Mouse (Mus musculus) embryonic facial prominence, embryonic 13.5 days (tissue): ENCODE measurements around the gene Rph3a. TPM values are rescaled to one million over a fixed set of nuclear protein-coding genes. Genes with fewer than 3 reads are reported as not detected.

Experiments
- ATAC-seq: fragments of 200-750 bp; cut with Nextera tagmentation; 2 replicates; pipeline ENCODE4 v1.8.0; 2017; ENCODE audit warnings: low read depth; ENCODE audit not compliant: insufficient number of reproducible peaks, insufficient read depth, low FRiP score, low TSS enrichment
- H3K27ac ChIP-seq: fragments of 300-500 bp; sonication (generic); 2 replicates; pipeline ENCODE4 v1.5.1; 2015; ENCODE audit warnings: moderate library complexity, mild to moderate bottlenecking, inconsistent platforms
- H3K27me3 ChIP-seq: fragments of 300-500 bp; sonication (generic); 2 replicates; pipeline ENCODE4 v1.6.1; 2015; ENCODE audit warnings: mild to moderate bottlenecking, inconsistent platforms
- H3K36me3 ChIP-seq: fragments of 300-500 bp; sonication (generic); 2 replicates; pipeline ENCODE4 v1.6.1; 2015; ENCODE audit warnings: mild to moderate bottlenecking, inconsistent platforms
- H3K4me1 ChIP-seq: fragments of 300-500 bp; sonication (generic); 2 replicates; pipeline ENCODE4 v1.6.1; 2015; ENCODE audit warnings: inconsistent platforms
- H3K4me2 ChIP-seq: fragments of 300-500 bp; sonication (generic); 2 replicates; pipeline ENCODE4 v1.6.1; 2015; ENCODE audit warnings: moderate library complexity, mild to moderate bottlenecking, inconsistent platforms
- H3K4me3 ChIP-seq: fragments of 300-500 bp; sonication (generic); 2 replicates; pipeline ENCODE4 v1.5.1; 2015; ENCODE audit warnings: mild to moderate bottlenecking, inconsistent platforms
- H3K9ac ChIP-seq: fragments of 300-500 bp; sonication (generic); 2 replicates; pipeline ENCODE4 v1.6.1; 2015; ENCODE audit warnings: mild to moderate bottlenecking, inconsistent platforms
- H3K9me3 ChIP-seq: fragments of 300-500 bp; sonication (generic); 2 replicates; pipeline ENCODE4 v1.6.1; 2016; ENCODE audit warnings: inconsistent platforms
- WGBS: fragments of 180-500 bp; shearing (Covaris S2); methylation state at CpG from one replicate; pipeline ENCODE4 v1.1.7; 2015; ENCODE audit warnings: mixed read lengths; 5-methylcytosine and 5-hydroxymethylcytosine counted together
- polyA plus RNA-seq: library from polyadenylated mRNA; unstranded; fragments of >200 nt; fragmentation: Nextera tagmentation; extraction: Ambion mirVana; gene quantifications from 2 replicates; pipeline ENCODE4 v1.2.1, GENCODE M21; 2015

Gene Rph3a
- polyA plus RNA-seq, 1 experiment from 2014 or later, result 0.15 TPM

- no peaks in the 10 kb centered on the region for H3K36me3 ChIP-seq
- H3K27ac ChIP-seq, result no peak overlapping the region
- 13% methylated on average over 15 of the region's 15 CpGs for WGBS
- peaks cover 38% of the 10 kb centered on the region for H3K27me3 ChIP-seq
- no peak for ATAC-seq
- no peaks in the 10 kb centered on the region for H3K9me3 ChIP-seq
- no peak overlapping the region; the same call in 1 of the 2 replicates for H3K4me2 ChIP-seq
- H3K4me1 ChIP-seq, result peaks cover 6% of the 10 kb centered on the region; the same call in 1 of the 2 replicates
- no peak overlapping the region for H3K4me3 ChIP-seq
- H3K9ac ChIP-seq, result no peak overlapping the region
Observed at GRCm38 (mm10) chr5:121008411-121009239, 1.3 kb downstream of the Rph3a start.

DNA sequence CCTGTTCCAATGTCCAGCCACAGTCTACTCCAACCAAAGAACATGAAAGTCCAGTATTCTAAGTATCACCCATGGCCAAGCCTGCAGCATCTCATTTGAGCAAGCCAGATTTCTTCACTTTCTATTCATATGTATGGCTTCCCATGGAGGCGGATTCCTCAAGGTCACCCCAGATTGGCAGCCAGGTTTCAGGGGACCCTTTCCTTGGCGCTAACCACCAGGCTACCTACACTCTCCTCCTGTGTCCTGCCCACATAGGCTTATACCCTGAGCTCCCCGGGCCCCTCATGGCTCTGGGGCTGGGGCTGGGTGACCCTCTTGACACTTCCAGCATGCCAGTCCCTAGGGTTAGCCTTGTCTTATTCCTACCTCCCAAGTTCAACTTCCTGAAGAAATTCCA, 2.3 kb downstream of the Rph3a start:
- Histone ChIP-seq H3K27ac (no peak overlapping the region), H3K4me1 (peaks cover 6% of the 10 kb centered on the region; the same call in 1 of the 2 replicates), H3K4me3 (no peak overlapping the region), H3K4me2 (no peak overlapping the region), H3K9me3 (no peaks in the 10 kb centered on the region), H3K36me3 (no peaks in the 10 kb centered on the region), H3K27me3 (peaks cover 47% of the 10 kb centered on the region), H3K9ac (no peak overlapping the region)
- ATAC-seq, result no peak
- 73% methylated on average over 3 of the region's 3 CpGs for WGBS

DNA sequence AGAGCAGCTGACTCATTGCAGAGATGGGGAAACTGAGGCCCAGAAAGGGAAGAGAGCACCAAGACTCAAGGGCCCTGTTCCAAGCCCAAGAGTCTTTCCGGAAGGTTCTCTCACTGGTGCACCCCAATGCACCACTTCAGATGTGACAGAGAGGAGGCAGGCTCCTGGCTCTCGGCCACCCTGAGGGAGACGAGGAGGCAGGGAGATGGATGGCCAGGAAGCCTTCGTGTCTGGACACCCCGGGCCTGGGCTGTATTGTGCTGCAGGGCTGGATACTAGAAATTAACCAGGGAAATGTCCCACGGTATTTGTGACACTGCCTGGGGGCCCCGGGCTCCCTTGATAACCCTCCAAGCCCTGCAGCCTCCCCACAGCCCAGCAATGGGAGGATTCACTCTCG, 2.8 kb downstream of the Rph3a start:
- no peak overlapping the region for H3K4me2 ChIP-seq
- H3K27me3 ChIP-seq, result peaks cover 47% of the 10 kb centered on the region
- ATAC-seq, result no peak
- H3K4me1 ChIP-seq, result peaks cover 6% of the 10 kb centered on the region; the same call in 1 of the 2 replicates
- no peak overlapping the region for H3K4me3 ChIP-seq
- no peak overlapping the region for H3K27ac ChIP-seq
- no peaks in the 10 kb centered on the region for H3K9me3 ChIP-seq
- no peak overlapping the region for H3K9ac ChIP-seq
- H3K36me3 ChIP-seq, result no peaks in the 10 kb centered on the region
- WGBS, result 79% methylated on average over 8 of the region's 8 CpGs

DNA sequence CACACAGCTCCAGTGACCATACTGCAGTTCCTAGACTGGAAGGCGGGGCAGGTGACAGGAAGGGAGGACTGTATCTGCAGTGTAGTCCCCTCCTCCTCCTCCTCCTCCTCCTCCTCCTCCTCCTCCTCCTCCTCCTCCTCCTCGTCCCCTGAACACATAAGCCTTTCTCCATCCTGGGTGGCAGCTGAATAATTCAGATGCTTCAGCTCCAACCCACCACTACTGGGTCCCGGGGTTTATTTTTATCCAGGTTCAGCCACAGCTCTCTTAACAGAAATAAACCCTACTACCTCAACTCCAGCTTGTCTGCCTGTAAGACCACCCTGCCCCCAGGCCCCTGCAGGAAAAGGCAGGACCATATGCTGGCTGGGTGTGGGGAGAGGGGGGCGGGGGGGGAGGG, 3.7 kb downstream of the Rph3a start:
- Histone ChIP-seq H3K9me3 (no peaks in the 10 kb centered on the region), H3K9ac (no peak overlapping the region), H3K4me2 (no peak overlapping the region), H3K27me3 (peaks cover 47% of the 10 kb centered on the region), H3K4me3 (no peak overlapping the region), H3K4me1 (peaks cover 6% of the 10 kb centered on the region; the same call in 1 of the 2 replicates), H3K27ac (no peak overlapping the region), H3K36me3 (no peaks in the 10 kb centered on the region)
- 58% methylated on average over 3 of the region's 4 CpGs for WGBS
- ATAC-seq, result no peak

DNA sequence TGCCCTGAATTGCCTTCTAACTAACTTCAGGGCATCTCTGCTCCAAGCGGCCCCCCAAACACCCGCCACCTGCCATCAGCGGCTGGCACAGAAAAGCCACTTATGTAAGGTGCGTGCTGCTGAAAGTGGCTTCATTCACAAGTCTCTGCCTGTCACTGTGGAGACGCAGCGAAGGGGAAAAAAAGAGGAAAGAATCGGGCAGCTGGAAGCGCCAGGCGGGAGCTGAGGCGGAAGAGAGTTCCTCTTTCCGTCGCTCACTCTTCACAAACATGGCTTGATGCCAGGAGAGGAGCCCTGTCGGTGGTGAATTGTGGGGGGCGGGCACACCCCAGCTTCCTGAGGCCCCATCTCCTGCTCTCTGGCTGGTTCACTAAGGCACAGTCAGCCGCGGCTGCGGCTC, 6.1 kb downstream of the Rph3a start:
- Histone ChIP-seq H3K27me3 (peaks cover 31% of the 10 kb centered on the region), H3K9ac (no peak overlapping the region), H3K4me2 (no peak overlapping the region), H3K4me3 (no peak overlapping the region), H3K9me3 (no peaks in the 10 kb centered on the region), H3K36me3 (no peaks in the 10 kb centered on the region), H3K27ac (no peak overlapping the region), H3K4me1 (no peaks in the 10 kb centered on the region)
- ATAC-seq, result no peak
- WGBS, result 42% methylated on average over 17 of the region's 17 CpGs

DNA sequence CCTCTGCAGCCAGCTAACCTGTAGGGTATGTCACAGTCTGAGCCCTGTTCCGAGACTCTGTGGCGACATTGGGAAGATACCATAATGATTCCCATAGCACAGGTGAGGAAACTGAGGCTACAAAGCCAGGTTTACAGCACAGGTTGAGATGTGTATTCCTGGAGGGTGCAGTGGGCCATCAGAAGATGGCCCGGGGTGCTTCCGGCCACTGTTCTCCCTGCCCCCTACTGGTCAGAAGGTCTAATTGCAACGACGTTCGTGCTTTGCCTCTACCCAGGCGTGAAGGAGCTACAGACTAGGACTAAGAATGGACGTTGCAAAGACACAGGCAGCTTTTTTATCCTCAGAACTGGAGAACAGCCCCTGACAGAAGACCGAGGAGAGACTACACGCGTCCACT, 10.3 kb downstream of the Rph3a start:
- 39% methylated on average over 12 of the region's 12 CpGs for WGBS
- ATAC-seq, result no peak

GRCm38 (mm10) chr5:120988373-120988772, 21.5 kb downstream of the Rph3a start:
- Histone ChIP-seq H3K4me1 (no peaks in the 10 kb centered on the region), H3K27ac (no peak overlapping the region), H3K36me3 (no peaks in the 10 kb centered on the region), H3K4me2 (no peak overlapping the region), H3K9ac (no peak overlapping the region), H3K4me3 (no peak overlapping the region), H3K27me3 (no peaks in the 10 kb centered on the region), H3K9me3 (no peaks in the 10 kb centered on the region)
- no peak for ATAC-seq
- WGBS, result 86% methylated on average over 3 of the region's 3 CpGs

More for the DNA sequence above, 10.3 kb downstream of the Rph3a start:
- Histone ChIP-seq H3K27ac (no peak overlapping the region), H3K9ac (no peak overlapping the region), H3K4me2 (no peak overlapping the region), H3K27me3 (peaks cover 15% of the 10 kb centered on the region), H3K4me3 (no peak overlapping the region), H3K9me3 (no peaks in the 10 kb centered on the region), H3K4me1 (no peaks in the 10 kb centered on the region), H3K36me3 (no peaks in the 10 kb centered on the region)

DNA sequence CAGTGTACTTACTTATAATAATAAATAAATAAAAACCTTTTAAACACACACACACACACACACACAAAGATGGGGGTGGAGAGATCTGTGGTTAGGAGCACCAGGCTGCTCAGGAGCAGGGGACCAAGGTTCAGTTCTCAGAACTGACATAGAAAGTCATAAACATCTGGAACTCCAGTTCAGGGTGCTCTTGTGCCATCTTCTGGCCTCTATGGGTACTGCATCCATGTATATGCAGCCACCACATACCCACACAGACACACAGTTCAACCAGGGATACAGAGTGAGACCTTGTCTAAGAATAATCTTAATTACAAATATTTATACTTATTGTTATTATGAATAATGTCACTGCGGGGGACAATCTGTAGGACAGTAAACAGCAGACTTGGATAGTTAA, 26.9 kb downstream of the Rph3a start:
- Histone ChIP-seq H3K27ac (no peak overlapping the region), H3K4me2 (no peak overlapping the region), H3K36me3 (no peaks in the 10 kb centered on the region), H3K4me1 (no peaks in the 10 kb centered on the region), H3K9me3 (peaks cover 7% of the 10 kb centered on the region; the same call in 1 of the 2 replicates), H3K4me3 (no peak overlapping the region), H3K9ac (no peak overlapping the region), H3K27me3 (no peaks in the 10 kb centered on the region)
- ATAC-seq, result no peak
- 77% methylated on average over 1 of the region's 1 CpGs for WGBS

DNA sequence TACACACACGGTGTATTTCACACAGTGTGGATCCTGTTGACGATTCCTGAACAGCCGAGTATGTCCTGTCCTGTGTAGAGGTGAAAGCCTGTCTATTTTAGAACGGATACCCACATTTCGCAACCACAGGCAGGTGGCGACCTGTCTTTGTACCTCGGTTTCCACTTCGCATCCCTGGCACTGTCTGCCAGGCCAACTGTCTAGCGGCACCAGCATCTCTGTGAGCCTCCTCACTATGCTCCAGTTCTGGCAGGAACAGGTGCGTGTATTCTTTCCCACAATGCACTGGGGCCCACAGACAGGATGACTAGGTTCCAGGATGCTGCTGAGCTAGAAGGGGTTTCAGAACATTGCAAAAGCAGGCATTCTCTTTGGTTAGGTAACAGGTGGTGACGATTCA, 28.7 kb downstream of the Rph3a start:
- H3K27ac ChIP-seq, result no peak overlapping the region
- 92% methylated on average over 11 of the region's 11 CpGs for WGBS
- H3K36me3 ChIP-seq, result no peaks in the 10 kb centered on the region
- no peaks in the 10 kb centered on the region for H3K4me1 ChIP-seq
- H3K9ac ChIP-seq, result no peak overlapping the region
- no peak for ATAC-seq
- H3K27me3 ChIP-seq, result no peaks in the 10 kb centered on the region
- no peak overlapping the region for H3K4me2 ChIP-seq
- no peak overlapping the region for H3K4me3 ChIP-seq
- H3K9me3 ChIP-seq, result peaks cover 7% of the 10 kb centered on the region; the same call in 1 of the 2 replicates

GRCm38 (mm10) chr5:120980116-120980515, 29.8 kb downstream of the Rph3a start:
- WGBS, result 80% methylated on average over 2 of the region's 2 CpGs
- H3K36me3 ChIP-seq, result no peaks in the 10 kb centered on the region
- H3K4me2 ChIP-seq, result no peak overlapping the region
- H3K9me3 ChIP-seq, result peaks cover 7% of the 10 kb centered on the region; the same call in 1 of the 2 replicates
- no peaks in the 10 kb centered on the region for H3K4me1 ChIP-seq
- no peak overlapping the region for H3K27ac ChIP-seq
- no peak for ATAC-seq
- H3K9ac ChIP-seq, result no peak overlapping the region
- H3K4me3 ChIP-seq, result no peak overlapping the region
- no peaks in the 10 kb centered on the region for H3K27me3 ChIP-seq

DNA sequence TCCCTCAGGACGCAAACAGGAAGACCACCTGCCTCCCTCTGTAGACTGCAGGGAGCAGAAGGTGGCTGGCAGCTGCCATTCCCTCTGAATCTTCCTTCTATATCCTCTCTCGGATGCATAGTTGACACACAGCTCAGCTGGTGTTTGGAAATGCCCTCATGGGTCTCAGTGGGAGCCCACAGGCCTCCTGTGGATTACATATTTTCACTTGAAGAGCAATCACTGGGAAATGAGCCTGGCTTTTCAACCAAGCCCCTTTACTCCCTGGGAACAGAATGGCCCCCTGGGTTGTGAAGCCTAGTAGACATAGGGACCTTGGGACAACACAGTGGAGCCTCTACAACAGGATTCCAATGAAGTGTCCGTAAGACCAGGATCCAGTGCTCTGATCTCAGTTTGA, 33.8 kb downstream of the Rph3a start:
- 69% methylated on average over 3 of the region's 3 CpGs for WGBS
- no peaks in the 10 kb centered on the region for H3K36me3 ChIP-seq
- H3K9ac ChIP-seq, result no peak overlapping the region
- H3K27ac ChIP-seq, result no peak overlapping the region
- H3K4me1 ChIP-seq, result no peaks in the 10 kb centered on the region
- H3K4me3 ChIP-seq, result no peak overlapping the region
- no peaks in the 10 kb centered on the region; the same call in 1 of the 2 replicates for H3K27me3 ChIP-seq
- H3K4me2 ChIP-seq, result no peak overlapping the region
- H3K9me3 ChIP-seq, result peaks cover 7% of the 10 kb centered on the region; the same call in 1 of the 2 replicates
- no peak for ATAC-seq

- no peak for ATAC-seq
- Histone ChIP-seq H3K4me2 (no peak overlapping the region), H3K4me1 (no peaks in the 10 kb centered on the region), H3K4me3 (no peak overlapping the region), H3K27me3 (no peaks in the 10 kb centered on the region; the same call in 1 of the 2 replicates), H3K27ac (no peak overlapping the region), H3K36me3 (no peaks in the 10 kb centered on the region), H3K9ac (no peak overlapping the region), H3K9me3 (0 out of 2 replicates have a peak, but pooled peaks cover under 1% of the 10 kb centered on the region)
- 54% methylated on average over 8 of the region's 8 CpGs for WGBS
Observed at GRCm38 (mm10) chr5:120974522-120974921, 35.4 kb downstream of the Rph3a start.
